Mouse (Mus musculus) stomach, postnatal 0 days (tissue): ENCODE results near the gene Tmie.

Experiments
- CTCF ChIP-seq: IDR thresholded peaks from 2 replicates; pipeline ENCODE4 v1.5.1; 2016; ENCODE audit warnings: antibody characterized with exemption, low read depth, mild to moderate bottlenecking, moderate library complexity
- EP300 ChIP-seq: optimal IDR thresholded peaks from 2 replicates; pipeline ENCODE3; 2016; ENCODE audit warnings: antibody characterized with exemption

- TF ChIP-seq CTCF = no peak
- TF ChIP-seq EP300 = no peak
Observed at GRCm38 (mm10) chr9:110899451-110900008, 19.6 kb upstream of the Tmie start.
